Mouse (Mus musculus) c-Kit-positive CD71-negative TER-119-negative erythroid progenitor cells, embryonic 14.5 days (primary cell): Measurements from ENCODE around the gene Foxs1.

Source experiments
- DNase-seq: peaks from one replicate; pipeline ENCODE4 v3.0.0-alpha.2; 2013; ENCODE audit warnings: low read depth

The Foxs1 gene

GRCm38 (mm10) chr2:152903586-152903985 is 29.4 kb downstream of the Foxs1 start:
- no peak for DNase-seq

GRCm38 (mm10) chr2:152902658-152903057 is 30.4 kb downstream of the Foxs1 start:
- DNase-seq, result no peak

- DNase-seq, result no peak
These were observed 31.7 kb downstream of the Foxs1 start for GRCm38 (mm10) chr2:152901296-152901695.

GRCm38 (mm10) chr2:152899011-152899410 is 34.0 kb downstream of the Foxs1 start:
- DNase-seq, result no peak

GRCm38 (mm10) chr2:152896926-152897325 is 36.1 kb downstream of the Foxs1 start:
- no peak for DNase-seq

GRCm38 (mm10) chr2:152895834-152896233 is 37.2 kb downstream of the Foxs1 start:
- DNase-seq, result no peak

GRCm38 (mm10) chr2:152888774-152889173 is 44.2 kb downstream of the Foxs1 start:
- no peak for DNase-seq

GRCm38 (mm10) chr2:152887230-152887629 is 45.8 kb downstream of the Foxs1 start:
- no peak for DNase-seq

- no peak for DNase-seq
These were observed 48.8 kb downstream of the Foxs1 start for GRCm38 (mm10) chr2:152884101-152884645.
